Mouse (Mus musculus) ES-Bruce4 (cell line): ENCODE measurements around the gene Limk2. TPM values are rescaled to one million over a fixed set of nuclear protein-coding genes. Genes with fewer than 3 reads are reported as not detected.
A peak's percentile ranks its signal among the peaks of the same experiment; 100 is the strongest.

Experiments
- H3K27ac ChIP-seq: 2 replicates; pipeline ENCODE4 v1.5.1; 2012; ENCODE audit warnings: low read length, inconsistent platforms; ENCODE audit not compliant: insufficient read depth
- H3K27me3 ChIP-seq: 2 replicates; pipeline ENCODE4 v1.6.1; 2012; ENCODE audit warnings: mild to moderate bottlenecking, low read length, inconsistent platforms; ENCODE audit not compliant: control insufficient read depth, poor library complexity, insufficient read depth, severe bottlenecking
- H3K36me3 ChIP-seq: 2 replicates; pipeline ENCODE4 v1.6.1; 2012; ENCODE audit warnings: inconsistent platforms, mild to moderate bottlenecking, low read length, moderate library complexity; ENCODE audit not compliant: control insufficient read depth, poor library complexity, insufficient read depth, severe bottlenecking
- H3K4me1 ChIP-seq: one replicate; pipeline ENCODE4 v1.8.1; 2011; ENCODE audit warnings: low read length; ENCODE audit not compliant: control insufficient read depth, insufficient read depth
- H3K4me3 ChIP-seq: 2 replicates; pipeline ENCODE4 v1.5.1; 2011; ENCODE audit warnings: low read depth, mild to moderate bottlenecking, low read length
- H3K9ac ChIP-seq: 2 replicates; pipeline ENCODE4 v1.6.1; 2012; ENCODE audit warnings: low read depth, mild to moderate bottlenecking, inconsistent platforms; ENCODE audit not compliant: poor library complexity, severe bottlenecking
- H3K9me3 ChIP-seq: replicated peaks from 2 replicates; pipeline ENCODE4 v1.6.1; 2012; ENCODE audit warnings: mild to moderate bottlenecking, low read length, inconsistent platforms; ENCODE audit not compliant: control insufficient read depth, poor library complexity, insufficient read depth, severe bottlenecking
- CTCF ChIP-seq: IDR thresholded peaks from one replicate; pipeline ENCODE4 v1.8.1; 2011; ENCODE audit warnings: low read depth, low read length
- EP300 ChIP-seq: IDR thresholded peaks from 2 replicates; pipeline ENCODE4 v1.6.1; 2011; ENCODE audit warnings: low read depth, low read length; ENCODE audit not compliant: insufficient read depth
- POLR2A ChIP-seq: IDR thresholded peaks from one replicate; pipeline ENCODE4 v1.8.1; 2011; ENCODE audit warnings: low read length; ENCODE audit not compliant: insufficient read depth
- polyA plus RNA-seq: library from polyadenylated mRNA; stranded (reverse); fragments of >200 nt; gene quantifications from 2 replicates; pipeline ENCODE4 v1.2.4, GENCODE M21; 2011; ENCODE audit warnings: low read depth; ENCODE audit not compliant: missing spikeins, insufficient read depth, insufficient read length

The Limk2 gene
- polyA plus RNA-seq, 1 experiment, result 186 TPM

DNA sequence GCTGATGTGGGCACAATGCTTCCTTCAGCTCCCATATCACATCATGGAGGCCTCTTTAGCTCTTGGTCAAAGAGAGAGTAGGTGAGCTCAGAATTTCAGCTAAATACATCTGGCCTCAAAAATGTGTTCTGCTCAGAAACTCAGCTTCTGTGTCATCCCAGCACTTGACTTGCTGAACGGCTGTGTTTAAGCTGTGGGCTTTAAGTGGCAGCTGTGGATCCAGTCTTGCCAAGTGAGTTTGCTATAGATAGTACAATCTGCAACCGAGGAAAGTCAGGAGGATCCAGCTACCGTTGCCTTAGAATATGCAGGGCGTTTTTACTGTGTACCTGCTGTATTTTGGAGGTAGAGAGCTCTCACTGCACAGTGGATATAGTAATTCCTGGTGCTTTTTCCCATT is 106.6 kb downstream of the Limk2 start:
- no peaks in the 10 kb centered on the region for H3K9me3 ChIP-seq
- H3K36me3 ChIP-seq, result peaks cover 62% of the 10 kb centered on the region
- H3K4me3 ChIP-seq, result no peak overlapping the region
- no peaks in the 10 kb centered on the region for H3K4me1 ChIP-seq
- no peak overlapping the region for H3K9ac ChIP-seq
- TF ChIP-seq CTCF, result no peak
- no peak for TF ChIP-seq EP300
- TF ChIP-seq POLR2A, result no peak
- H3K27me3 ChIP-seq, result no peaks in the 10 kb centered on the region
- peak overlapping the region; percentile 20; the same call in 1 of the 2 replicates for H3K27ac ChIP-seq

DNA sequence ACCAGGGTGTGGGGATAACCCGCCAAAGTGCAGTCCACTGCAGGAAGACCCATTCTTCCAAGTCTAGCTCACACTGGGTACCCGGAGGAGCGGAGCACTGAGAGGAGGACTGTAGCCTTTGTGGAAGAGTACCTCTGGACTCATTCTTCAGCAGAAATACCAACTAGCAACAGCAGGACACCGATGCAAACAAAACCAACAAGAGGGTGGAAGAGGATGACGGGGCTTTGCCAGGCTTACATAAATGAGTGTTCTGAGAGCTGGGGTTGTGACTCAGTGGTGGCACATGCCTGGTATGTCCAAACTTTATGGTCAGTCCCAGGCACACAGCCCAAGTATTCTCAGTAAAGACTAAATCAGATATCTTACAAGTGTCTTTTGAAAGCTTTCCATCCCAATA is 107.9 kb downstream of the Limk2 start:
- Histone ChIP-seq H3K36me3 (peaks cover 66% of the 10 kb centered on the region), H3K27me3 (no peaks in the 10 kb centered on the region)

DNA sequence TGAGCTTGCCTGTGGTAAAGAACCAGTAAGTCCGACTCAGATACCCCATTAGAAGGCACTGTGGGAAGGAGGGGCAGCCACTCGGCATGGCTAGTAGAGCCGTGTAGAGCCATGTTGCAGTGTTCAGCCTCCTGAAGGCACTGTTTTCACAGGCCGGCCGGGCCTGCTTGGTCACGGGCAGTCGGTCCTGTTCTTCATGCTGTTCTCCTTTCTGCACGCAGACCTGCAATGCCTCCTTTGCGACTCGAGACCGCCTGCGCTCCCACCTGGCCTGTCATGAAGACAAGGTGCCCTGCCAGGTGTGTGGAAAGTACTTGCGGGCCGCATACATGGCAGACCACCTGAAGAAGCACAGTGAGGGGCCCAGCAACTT is 110.2 kb downstream of the Limk2 start:
- Histone ChIP-seq H3K4me1 (peaks cover 2% of the 10 kb centered on the region), H3K36me3 (peaks cover 69% of the 10 kb centered on the region), H3K4me3 (no peak overlapping the region), H3K27ac (no peak overlapping the region), H3K9me3 (no peaks in the 10 kb centered on the region), H3K27me3 (no peaks in the 10 kb centered on the region), H3K9ac (no peak overlapping the region)
- TF ChIP-seq POLR2A, result no peak
- no peak for TF ChIP-seq CTCF

More for the DNA sequence above, 107.9 kb downstream of the Limk2 start:
- Histone ChIP-seq H3K27ac (no peak overlapping the region), H3K9me3 (no peaks in the 10 kb centered on the region), H3K4me1 (no peaks in the 10 kb centered on the region), H3K9ac (no peak overlapping the region), H3K4me3 (no peak overlapping the region)
- TF ChIP-seq EP300, result no peak
- TF ChIP-seq CTCF, result no peak
- TF ChIP-seq POLR2A, result no peak

DNA sequence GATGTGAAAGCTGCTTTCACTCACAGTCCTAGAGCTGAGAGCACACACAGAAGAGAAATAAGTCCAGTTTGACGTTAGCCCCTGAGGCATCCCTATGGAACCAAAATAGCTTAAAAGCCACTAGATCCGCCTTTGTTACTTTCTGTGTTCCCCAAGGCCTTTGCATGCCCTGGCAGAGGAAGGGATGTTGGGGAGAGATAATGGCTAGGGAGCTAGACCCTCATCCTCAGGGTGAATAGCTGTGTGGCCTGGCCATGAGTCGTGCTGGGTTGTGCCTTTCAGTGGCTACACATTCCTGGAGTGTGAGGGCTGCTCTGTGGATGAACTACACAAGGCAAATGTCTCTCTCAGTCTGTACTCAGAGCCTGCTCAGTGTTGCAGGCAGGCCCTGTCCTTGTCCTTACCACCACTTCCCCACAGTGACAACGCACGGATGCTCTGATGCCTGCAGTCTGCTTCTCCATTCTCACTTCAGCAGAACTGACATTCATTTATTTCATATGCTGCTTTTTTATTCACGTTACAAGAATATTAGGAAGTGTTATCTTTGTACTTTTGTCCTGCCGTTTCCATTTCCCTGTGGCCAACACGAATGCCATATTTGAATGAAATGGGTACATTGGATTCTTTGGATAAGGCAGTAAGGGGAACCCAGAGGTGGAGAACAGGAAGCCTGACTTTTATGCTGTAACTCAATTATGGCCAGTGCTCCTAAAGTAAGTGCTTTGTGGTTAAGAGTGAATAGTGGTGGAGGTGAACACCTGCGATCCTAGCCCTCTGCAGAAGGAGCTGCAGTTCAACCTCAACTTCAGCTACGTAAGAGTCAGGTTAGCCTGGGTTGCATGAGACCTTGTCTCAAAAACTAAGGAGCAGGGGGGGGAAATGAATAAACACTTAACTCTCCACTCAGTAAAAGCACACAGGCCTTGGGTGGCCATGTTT is 110.8 kb downstream of the Limk2 start:
- no peaks in the 10 kb centered on the region for H3K9me3 ChIP-seq
- H3K27ac ChIP-seq, result no peak overlapping the region
- no peak overlapping the region for H3K4me3 ChIP-seq
- TF ChIP-seq CTCF (no peak), EP300 (no peak), POLR2A (no peak)
- H3K4me1 ChIP-seq, result peaks cover 2% of the 10 kb centered on the region
- peaks cover 73% of the 10 kb centered on the region for H3K36me3 ChIP-seq
- H3K9ac ChIP-seq, result no peak overlapping the region
- H3K27me3 ChIP-seq, result no peaks in the 10 kb centered on the region

DNA sequence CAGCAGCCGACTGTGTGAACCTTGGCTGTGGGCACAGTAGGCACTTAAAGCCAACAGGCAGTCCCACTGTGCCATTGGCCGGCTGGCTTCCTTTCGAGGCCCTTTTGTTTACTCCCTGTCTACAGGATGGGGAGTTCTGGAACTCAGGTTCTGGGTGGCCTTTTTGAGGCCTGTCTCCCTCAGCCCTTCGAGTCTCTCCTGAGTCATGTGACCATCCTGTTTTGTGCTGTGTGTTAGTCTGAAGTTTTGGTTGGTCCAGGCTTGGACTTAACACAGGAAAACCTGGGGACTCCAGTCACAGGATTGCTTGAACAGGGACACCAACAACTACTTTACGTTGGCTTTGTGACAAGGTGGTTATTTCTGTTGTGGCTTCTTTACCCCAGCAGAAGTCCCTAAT is 112.9 kb downstream of the Limk2 start:
- no peak overlapping the region for H3K4me3 ChIP-seq
- peaks cover 57% of the 10 kb centered on the region for H3K36me3 ChIP-seq
- TF ChIP-seq POLR2A (no peak), CTCF (no peak), EP300 (no peak)
- peaks cover 2% of the 10 kb centered on the region for H3K4me1 ChIP-seq
- H3K27ac ChIP-seq, result no peak overlapping the region
- no peak overlapping the region for H3K9ac ChIP-seq
- no peaks in the 10 kb centered on the region for H3K9me3 ChIP-seq
- no peaks in the 10 kb centered on the region for H3K27me3 ChIP-seq

DNA sequence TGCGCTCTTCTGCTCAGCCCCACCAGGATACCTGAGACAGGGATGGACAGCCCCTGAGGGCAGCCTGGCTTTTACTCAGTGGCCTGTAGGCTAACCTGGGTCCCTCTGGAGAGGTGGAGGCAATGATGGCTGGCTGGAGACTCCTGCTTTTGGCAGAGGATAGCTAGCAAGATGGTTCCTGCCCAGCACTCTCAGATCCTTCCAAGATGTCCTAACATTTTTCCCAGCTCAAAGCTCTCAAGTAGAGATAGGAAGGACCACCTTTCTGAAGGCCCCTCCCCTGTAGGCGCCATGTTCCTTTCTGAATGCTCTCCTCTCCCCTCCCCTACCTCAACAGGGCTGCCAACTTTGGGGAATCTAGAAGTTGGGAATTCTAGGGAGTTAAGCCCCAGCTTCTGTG is 114.3 kb downstream of the Limk2 start:
- H3K9ac ChIP-seq, result no peak overlapping the region
- H3K4me3 ChIP-seq, result no peak overlapping the region
- H3K36me3 ChIP-seq, result peaks cover 45% of the 10 kb centered on the region
- H3K9me3 ChIP-seq, result no peaks in the 10 kb centered on the region
- H3K4me1 ChIP-seq, result peaks cover 2% of the 10 kb centered on the region
- H3K27me3 ChIP-seq, result no peaks in the 10 kb centered on the region
- no peak for TF ChIP-seq POLR2A
- no peak for TF ChIP-seq EP300
- no peak for TF ChIP-seq CTCF
- H3K27ac ChIP-seq, result 0 out of 2 replicates have a peak overlapping the region, but pooled peaks have one; percentile 73

Other genes with a start within 250 kb of the Limk2 start
- gene Sfi1, start 215.7 kb downstream of the Limk2 start, polyA plus RNA-seq, result 17.1 and 21.8 TPM in 2 replicates
- 85.6 and 99.9 TPM in 2 replicates for gene Eif4enif1, start 206.8 kb downstream of the Limk2 start, polyA plus RNA-seq
- 148 and 170 TPM in 2 replicates for gene Drg1, start 142.8 kb downstream of the Limk2 start, polyA plus RNA-seq
- gene Patz1, start 120.3 kb downstream of the Limk2 start, polyA plus RNA-seq, result 55.6 and 62.5 TPM in 2 replicates
- gene Pik3ip1, start 78.8 kb downstream of the Limk2 start, polyA plus RNA-seq, result 17.0 TPM in 2 replicates
- 20.4 and 21.4 TPM in 2 replicates for gene Rnf185, start 43.2 kb upstream of the Limk2 start, polyA plus RNA-seq
- gene Pla2g3, start 79.1 kb upstream of the Limk2 start, polyA plus RNA-seq, result 0.28 TPM in 1 of 2 replicates, not detected in the other
- 0.22 TPM in 1 of 2 replicates, not detected in the other for gene Inpp5j, start 95.6 kb upstream of the Limk2 start, polyA plus RNA-seq
- 19.6 and 25.5 TPM in 2 replicates for gene Selenom, start 105.5 kb upstream of the Limk2 start, polyA plus RNA-seq
- gene Smtn, start 131.4 kb upstream of the Limk2 start, polyA plus RNA-seq, result 79.4 and 80.7 TPM in 2 replicates
- gene Morc2a, start 240.0 kb upstream of the Limk2 start, polyA plus RNA-seq, result 38.6 and 41.8 TPM in 2 replicates